Mouse (Mus musculus) cerebellum, adult 2 months (tissue): ENCODE measurements around the gene Olfr1277. TPM values are rescaled to one million over a fixed set of nuclear protein-coding genes. Genes with fewer than 3 reads are reported as not detected.

Experiments used
- DNase-seq, 2 experiments: peaks; one replicate each; pipeline ENCODE4 v3.0.0; 2021
- H3K27ac ChIP-seq: fragments of 200-500 bp; 2 replicates; pipeline ENCODE4 v1.5.1; 2012; ENCODE audit warnings: low read length, control low read depth, inconsistent platforms; ENCODE audit not compliant: insufficient read depth
- H3K27me3 ChIP-seq: fragments of 200-500 bp; 2 replicates; pipeline ENCODE4 v1.6.1; 2012; ENCODE audit warnings: inconsistent platforms, mild to moderate bottlenecking, low read length, moderate library complexity; ENCODE audit not compliant: control insufficient read depth, insufficient read depth
- H3K4me1 ChIP-seq: fragments of 200-500 bp; 2 replicates; pipeline ENCODE4 v1.6.1; 2011; ENCODE audit warnings: low read length; ENCODE audit not compliant: control insufficient read depth, insufficient read depth
- H3K4me3 ChIP-seq: fragments of 200-500 bp; replicated peaks from 2 replicates; pipeline ENCODE3; 2011; ENCODE audit warnings: mild to moderate bottlenecking, low read depth, low read length, control low read depth; ENCODE audit not compliant: insufficient read depth
- CTCF ChIP-seq: fragments of 200-500 bp; IDR thresholded peaks from 2 replicates; pipeline ENCODE4 v1.5.1; 2011; ENCODE audit warnings: low read depth, mild to moderate bottlenecking, control low read depth, low read length, moderate library complexity, borderline replicate concordance; ENCODE audit not compliant: insufficient read depth
- POLR2A ChIP-seq: fragments of 200-500 bp; IDR thresholded peaks from 2 replicates; pipeline ENCODE4 v1.6.1; 2011; ENCODE audit warnings: low read length, control low read depth, borderline replicate concordance; ENCODE audit not compliant: insufficient read depth
- WGBS: fragments of 180-500 bp; shearing (Covaris S2); methylation state at CpG from one replicate; pipeline ENCODE4 v1.1.7; 2018; 5-methylcytosine and 5-hydroxymethylcytosine counted together
- polyA plus RNA-seq: library from polyadenylated mRNA; depleted of rRNA; stranded (reverse); fragments of >200 nt; gene quantifications from 2 replicates; pipeline ENCODE4 v1.2.3, GENCODE M21; 2012; rRNA removed

Olfr1277 gene
- not detected in 2 replicates for polyA plus RNA-seq

- Histone ChIP-seq H3K27me3 (no peaks in the 10 kb centered on the region), H3K4me1 (no peaks in the 10 kb centered on the region), H3K4me3 (no peak within 1 kb of the TSS), H3K27ac (no peak within 1 kb of the TSS)
- TF ChIP-seq CTCF (no peak), POLR2A (no peak)
- no peak for DNase-seq
- 76% methylated on average over 2 of the region's 2 CpGs for WGBS
These were observed at the start of gene Olfr1277 for GRCm38 (mm10) chr2:111274006-111274405. Gene Olfr1277, minus strand, starts transcription at chr2:111274106.

GRCm38 (mm10) chr2:111313717-111314116, 39.8 kb upstream of the Olfr1277 start, which contains the start of gene Olfr1280:
Gene Olfr1280, plus strand, starts transcription at chr2:111314017.
- H3K4me3 ChIP-seq, result no peak within 1 kb of the TSS
- H3K27me3 ChIP-seq, result no peaks in the 10 kb centered on the region
- TF ChIP-seq CTCF (no peak), POLR2A (no peak)
- DNase-seq, result no peak
- no peaks in the 10 kb centered on the region for H3K4me1 ChIP-seq
- no peak within 1 kb of the TSS for H3K27ac ChIP-seq

DNA sequence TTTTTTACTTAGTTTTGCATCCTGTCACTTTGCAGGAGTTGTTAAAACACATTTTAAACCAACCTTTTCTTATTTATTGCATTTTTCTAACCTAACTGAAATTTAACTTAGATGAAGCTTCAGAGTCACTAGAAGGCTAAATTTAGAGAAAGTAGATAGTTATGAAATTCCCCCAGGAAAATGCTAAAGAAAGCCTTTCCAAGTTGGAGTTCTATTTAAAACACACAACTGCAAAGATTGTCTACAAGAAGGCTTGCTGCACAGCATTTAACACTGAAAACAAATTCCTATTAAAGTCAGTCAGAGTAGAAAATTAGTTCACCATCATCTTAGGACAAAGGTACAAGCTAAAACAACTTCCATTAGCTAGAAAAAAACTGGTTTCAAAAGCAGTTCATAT, 26.5 kb upstream of the Olfr1277 start, which contains the start of gene Olfr1279:
Gene Olfr1279, plus strand, starts transcription at position 262 of the 400 bp plus-strand sequence.
- DNase-seq, result no peak
- TF ChIP-seq POLR2A (no peak), CTCF (no peak)
- Histone ChIP-seq H3K27ac (no peak within 1 kb of the TSS), H3K27me3 (no peaks in the 10 kb centered on the region), H3K4me3 (no peak within 1 kb of the TSS), H3K4me1 (no peaks in the 10 kb centered on the region)

- H3K27ac ChIP-seq, result no peak overlapping the region
- no peak for DNase-seq
- H3K4me3 ChIP-seq, result no peak overlapping the region
- TF ChIP-seq POLR2A (no peak), CTCF (no peak)
- H3K27me3 ChIP-seq, result no peaks in the 10 kb centered on the region
- no peaks in the 10 kb centered on the region for H3K4me1 ChIP-seq
These were observed 24.6 kb upstream of the Olfr1277 start for GRCm38 (mm10) chr2:111298541-111298940.

DNA sequence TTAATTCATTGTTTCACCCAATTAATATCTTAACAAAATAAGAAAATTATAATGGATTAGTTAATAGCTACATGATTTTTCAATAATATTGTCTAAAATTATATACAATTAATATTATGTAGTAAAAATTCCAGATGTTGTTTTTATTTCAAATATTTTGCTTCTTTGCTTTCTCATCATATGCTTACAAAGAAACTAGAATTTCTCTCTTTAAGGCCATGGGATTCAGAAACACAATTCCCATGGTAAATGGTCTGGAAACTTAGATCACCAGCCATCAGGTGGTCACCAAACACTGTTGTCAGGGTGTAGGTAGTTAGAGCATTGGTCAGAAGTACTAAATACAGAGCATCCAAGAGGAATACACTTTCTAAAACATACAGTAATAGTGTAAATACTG, 15.9 kb upstream of the Olfr1277 start, which contains the start of gene Olfr1278:
Gene Olfr1278, plus strand, starts transcription at position 301 of the 400 bp plus-strand sequence.
- Histone ChIP-seq H3K4me3 (no peak within 1 kb of the TSS), H3K27ac (no peak within 1 kb of the TSS), H3K27me3 (no peaks in the 10 kb centered on the region), H3K4me1 (no peaks in the 10 kb centered on the region)
- TF ChIP-seq CTCF (no peak), POLR2A (no peak)
- no peak for DNase-seq

DNA sequence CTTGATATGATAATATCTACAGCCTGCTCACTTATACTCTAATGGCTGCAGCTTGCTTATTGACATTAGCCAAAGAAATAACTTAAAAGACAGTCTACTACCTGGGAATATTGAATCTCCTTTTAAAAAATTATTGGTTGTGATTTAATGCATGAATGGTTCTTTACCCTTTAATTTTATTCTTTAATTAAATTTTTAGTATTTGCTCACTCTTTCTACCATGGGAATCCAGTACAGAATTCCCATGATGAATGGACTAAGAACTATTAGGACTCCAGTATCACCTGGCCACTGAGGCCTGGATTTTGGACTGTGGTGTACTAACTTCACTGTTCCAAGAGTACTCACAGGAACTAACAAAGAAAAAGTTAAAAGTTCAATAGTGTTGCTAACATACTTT, 19.7 kb downstream of the Olfr1277 start, which contains the start of gene Olfr1276:
Gene Olfr1276, plus strand, starts transcription at position 301 of the 400 bp plus-strand sequence.
- no peak for TF ChIP-seq CTCF
- Histone ChIP-seq H3K4me3 (no peak within 1 kb of the TSS), H3K27me3 (no peaks in the 10 kb centered on the region), H3K4me1 (no peaks in the 10 kb centered on the region), H3K27ac (no peak within 1 kb of the TSS)
- no peak for DNase-seq

DNA sequence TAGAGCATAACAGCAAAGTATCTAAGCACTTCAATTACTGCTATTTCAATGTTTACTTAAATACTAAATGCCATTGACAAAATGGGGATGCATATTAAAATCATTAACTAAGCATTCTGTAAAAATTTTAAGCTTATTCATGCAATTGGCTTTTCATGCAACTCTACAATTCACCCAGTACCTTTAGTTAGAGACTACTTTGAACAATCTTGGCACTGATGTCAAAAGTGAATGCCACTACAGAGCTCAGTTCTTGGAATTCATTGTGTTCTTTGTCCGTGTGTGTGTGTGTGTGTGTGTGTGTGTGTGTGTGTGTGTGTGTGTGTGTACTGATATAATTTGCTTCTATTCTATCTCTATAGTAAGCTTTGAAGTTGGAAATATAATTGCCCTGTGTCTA, 38.7 kb downstream of the Olfr1277 start, which contains the start of gene Olfr1275:
Gene Olfr1275, minus strand, starts transcription at position 101 of the 400 bp plus-strand sequence.
- H3K4me1 ChIP-seq, result no peaks in the 10 kb centered on the region
- DNase-seq, result no peak
- H3K4me3 ChIP-seq, result no peak within 1 kb of the TSS
- no peak within 1 kb of the TSS for H3K27ac ChIP-seq
- WGBS, result 71% methylated on average over 1 of the region's 1 CpGs
- TF ChIP-seq CTCF (no peak), POLR2A (no peak)
- no peaks in the 10 kb centered on the region for H3K27me3 ChIP-seq

DNA sequence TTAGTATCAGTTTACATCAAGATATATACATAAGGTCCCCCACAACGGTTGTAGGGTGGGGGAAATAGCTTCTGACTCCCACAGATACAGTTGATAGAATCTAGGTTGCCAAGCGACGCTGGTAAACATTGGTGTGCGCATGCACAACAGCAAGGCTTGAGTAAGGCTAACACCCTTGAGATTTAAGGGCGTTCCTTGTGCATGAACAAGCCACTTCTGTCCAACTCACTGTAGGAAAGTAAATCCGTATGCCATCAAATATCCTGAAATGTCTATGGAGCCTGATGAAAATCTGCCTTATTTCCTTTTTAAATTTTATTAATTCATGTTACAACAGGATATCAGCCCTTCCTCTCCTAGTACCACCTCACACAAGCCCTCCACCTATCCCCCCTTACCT, 44.4 kb downstream of the Olfr1277 start, which contains the start of gene 4930430A15Rik:
Gene 4930430A15Rik, minus strand, starts transcription at position 101 of the 400 bp plus-strand sequence.
- Histone ChIP-seq H3K4me3 (no peak within 1 kb of the TSS), H3K27ac (no peak within 1 kb of the TSS), H3K4me1 (no peaks in the 10 kb centered on the region), H3K27me3 (no peaks in the 10 kb centered on the region)
- WGBS, result 81% methylated on average over 6 of the region's 6 CpGs
- no peak for DNase-seq
- no peak for TF ChIP-seq CTCF
- no peak for TF ChIP-seq POLR2A

Other genes with a start within 250 kb of the Olfr1277 start
- not detected in 2 replicates for gene Gm13941, start 168.1 kb downstream of the Olfr1277 start, polyA plus RNA-seq
- gene Gm15130, start 121.2 kb downstream of the Olfr1277 start, polyA plus RNA-seq, result not detected in 2 replicates
- not detected in 2 replicates for gene 4930430A15Rik, start 44.5 kb downstream of the Olfr1277 start, polyA plus RNA-seq
- gene Olfr1275, start 38.8 kb downstream of the Olfr1277 start, polyA plus RNA-seq, result not detected in 2 replicates
- 0.03 TPM in 1 of 2 replicates, not detected in the other for gene Olfr1276, start 19.6 kb downstream of the Olfr1277 start, polyA plus RNA-seq
- gene Olfr1278, start 16.0 kb upstream of the Olfr1277 start, polyA plus RNA-seq, result not detected in 2 replicates
- not detected in 2 replicates for gene Olfr1279, start 26.5 kb upstream of the Olfr1277 start, polyA plus RNA-seq
- gene Olfr1280, start 39.9 kb upstream of the Olfr1277 start, polyA plus RNA-seq, result not detected in 2 replicates
- not detected in 2 replicates for gene Olfr1281, start 52.4 kb upstream of the Olfr1277 start, polyA plus RNA-seq
- not detected in 2 replicates for gene Olfr1282, start 62.0 kb upstream of the Olfr1277 start, polyA plus RNA-seq
- gene Olfr1283, start 92.7 kb upstream of the Olfr1277 start, polyA plus RNA-seq, result not detected in 2 replicates
- gene Olfr1284, start 101.4 kb upstream of the Olfr1277 start, polyA plus RNA-seq, result not detected in 2 replicates
- not detected in 2 replicates for gene Olfr1286, start 149.0 kb upstream of the Olfr1277 start, polyA plus RNA-seq
- not detected in 2 replicates for gene Olfr1287, start 175.0 kb upstream of the Olfr1277 start, polyA plus RNA-seq
- not detected in 2 replicates for gene Olfr1288, start 200.0 kb upstream of the Olfr1277 start, polyA plus RNA-seq
- not detected in 2 replicates for gene Olfr1289, start 206.7 kb upstream of the Olfr1277 start, polyA plus RNA-seq
- gene Olfr1290, start 219.7 kb upstream of the Olfr1277 start, polyA plus RNA-seq, result not detected in 2 replicates
- gene Olfr1291-ps1, start 223.1 kb upstream of the Olfr1277 start, polyA plus RNA-seq, result not detected in 2 replicates